Mouse (Mus musculus): ENCODE results near the gene Bfsp2. TPM values are rescaled to one million over a fixed set of nuclear protein-coding genes. Genes with fewer than 3 reads are reported as not detected.
A peak's percentile ranks its signal among the peaks of the same experiment; 100 is the strongest.

The Bfsp2 gene
- polyA plus RNA-seq, 1 experiment from 2014 or later: 0.53 TPM

DNA sequence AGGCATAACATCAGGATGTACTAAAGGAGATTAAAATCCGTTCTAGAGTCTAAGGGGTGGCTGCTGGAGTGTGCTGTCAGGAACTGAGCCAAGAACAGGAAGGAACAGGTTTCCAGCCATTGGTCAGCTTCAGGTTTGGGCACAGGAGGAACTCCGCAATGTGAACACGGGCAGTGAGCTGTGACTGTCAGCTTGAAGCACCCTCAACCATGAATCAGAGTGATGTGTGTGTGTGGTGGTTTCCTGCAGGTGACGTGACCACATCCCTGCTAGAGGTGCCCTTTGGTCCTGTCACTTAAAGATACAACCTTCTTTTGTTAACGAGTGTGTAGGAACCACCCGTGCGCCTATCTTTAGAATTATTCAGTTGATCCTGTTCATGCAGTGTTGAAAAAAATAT lies 31.1 kb downstream of the Bfsp2 start:
- no peak for ATAC-seq (ENCODE audit: insufficient read depth, low FRiP score, low read depth)
- Histone ChIP-seq H3K36me3 (no peaks in the 10 kb centered on the region), H3K4me2 (no peak overlapping the region), H3K4me3 (replicated peaks) (no peak overlapping the region), H3K27ac (no peak overlapping the region), H3K4me1 (no peaks in the 10 kb centered on the region), H3K9me3 (no peaks in the 10 kb centered on the region), H3K27me3 (replicated peaks) (no peaks in the 10 kb centered on the region), H3K9ac (no peak overlapping the region)
- 69% methylated on average over 7 of the region's 7 CpGs for WGBS

DNA sequence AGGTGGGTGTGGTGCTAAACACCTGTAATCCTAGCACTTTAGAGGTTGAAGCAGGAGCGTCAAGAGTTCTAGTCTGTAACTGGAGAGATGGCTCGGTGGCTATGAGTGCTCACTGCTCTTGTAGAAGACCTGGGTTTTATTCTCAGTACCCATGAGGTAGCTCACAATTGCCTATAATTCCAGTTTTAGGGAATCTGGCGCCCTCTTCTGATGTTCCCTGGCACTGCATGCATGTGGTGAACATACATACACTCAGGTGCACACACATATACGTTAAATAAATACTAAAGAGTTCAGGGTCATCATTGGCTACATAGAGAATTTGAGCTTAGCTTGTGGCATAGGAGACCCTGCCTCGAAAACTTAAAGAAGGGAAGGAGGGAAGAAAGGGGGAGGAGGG lies 35.6 kb downstream of the Bfsp2 start:
- no peak for ATAC-seq (ENCODE audit: insufficient read depth, low FRiP score, low read depth)
- Histone ChIP-seq H3K27ac (no peak overlapping the region), H3K4me1 (no peaks in the 10 kb centered on the region), H3K4me2 (no peak overlapping the region), H3K4me3 (replicated peaks) (no peak overlapping the region), H3K9ac (no peak overlapping the region), H3K9me3 (no peaks in the 10 kb centered on the region), H3K27me3 (replicated peaks) (no peaks in the 10 kb centered on the region), H3K36me3 (no peaks in the 10 kb centered on the region)
- WGBS: 90% methylated on average over 5 of the region's 5 CpGs

DNA sequence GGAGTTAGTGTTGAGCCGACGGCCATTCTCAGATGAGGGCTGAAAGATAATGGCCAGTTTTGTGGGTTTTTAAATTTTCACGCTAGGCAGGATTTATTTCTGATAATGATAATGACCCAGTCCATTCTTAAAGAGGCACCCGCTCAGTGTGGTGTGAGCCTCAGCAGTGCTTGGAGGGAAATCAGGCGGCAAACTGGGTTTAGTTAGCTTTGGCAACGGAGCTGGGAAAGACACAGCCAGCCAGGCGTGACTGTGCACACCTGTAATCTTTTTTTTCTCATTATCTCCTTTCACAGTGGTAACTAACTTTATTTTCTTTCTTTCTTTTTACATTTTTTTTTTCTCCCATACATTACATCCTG lies 36.4 kb downstream of the Bfsp2 start:
- no peaks in the 10 kb centered on the region for H3K36me3 ChIP-seq
- no peak overlapping the region for H3K27ac ChIP-seq
- no peak overlapping the region for H3K4me3 ChIP-seq (replicated peaks)
- 59% methylated on average over 7 of the region's 7 CpGs for WGBS
- no peaks in the 10 kb centered on the region for H3K4me1 ChIP-seq
- no peak overlapping the region for H3K4me2 ChIP-seq
- H3K27me3 ChIP-seq (replicated peaks): no peaks in the 10 kb centered on the region
- no peak overlapping the region for H3K9ac ChIP-seq
- H3K9me3 ChIP-seq: no peaks in the 10 kb centered on the region
- ATAC-seq (ENCODE audit: insufficient read depth, low FRiP score, low read depth): no peak

DNA sequence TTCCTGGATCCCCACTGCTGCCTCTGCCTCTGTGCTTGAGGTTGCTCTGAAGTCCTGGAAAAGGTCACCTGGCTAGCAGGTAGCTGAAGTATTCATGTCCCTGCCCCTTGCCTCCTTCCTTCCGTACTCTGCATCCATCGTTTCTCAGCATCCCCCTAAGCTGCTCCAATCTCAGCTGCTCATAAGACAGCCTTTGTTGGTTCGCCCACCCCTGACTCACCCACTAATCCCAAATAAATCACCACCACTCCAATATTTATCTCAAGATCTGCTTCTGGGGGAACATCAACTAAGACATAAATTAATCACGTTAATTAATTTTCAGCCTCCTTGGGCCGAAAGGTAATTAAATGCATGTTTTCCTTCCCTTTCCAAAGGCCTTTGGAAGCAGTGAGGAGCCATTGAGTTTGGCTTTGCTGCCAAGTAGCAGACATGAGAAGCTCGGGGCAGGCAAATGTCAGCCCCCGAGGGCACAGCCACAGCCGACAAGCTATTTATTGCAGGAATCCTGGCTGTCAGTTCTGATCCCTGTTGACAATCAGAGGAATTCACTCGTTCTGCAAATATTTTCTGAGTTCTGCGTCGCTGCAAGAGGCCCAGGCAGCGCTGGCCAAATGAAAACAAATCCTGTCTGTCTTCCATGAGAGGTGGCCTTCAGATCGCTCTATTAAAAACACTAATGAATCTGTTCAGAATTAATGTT lies 36.9 kb downstream of the Bfsp2 start:
- ATAC-seq (ENCODE audit: insufficient read depth, low FRiP score, low read depth): no peak
- Histone ChIP-seq H3K36me3 (no peaks in the 10 kb centered on the region), H3K4me2 (no peak overlapping the region), H3K27me3 (replicated peaks) (no peaks in the 10 kb centered on the region), H3K4me3 (replicated peaks) (no peak overlapping the region), H3K9me3 (no peaks in the 10 kb centered on the region), H3K27ac (no peak overlapping the region), H3K9ac (no peak overlapping the region), H3K4me1 (no peaks in the 10 kb centered on the region)
- WGBS: 33% methylated on average over 13 of the region's 13 CpGs

DNA sequence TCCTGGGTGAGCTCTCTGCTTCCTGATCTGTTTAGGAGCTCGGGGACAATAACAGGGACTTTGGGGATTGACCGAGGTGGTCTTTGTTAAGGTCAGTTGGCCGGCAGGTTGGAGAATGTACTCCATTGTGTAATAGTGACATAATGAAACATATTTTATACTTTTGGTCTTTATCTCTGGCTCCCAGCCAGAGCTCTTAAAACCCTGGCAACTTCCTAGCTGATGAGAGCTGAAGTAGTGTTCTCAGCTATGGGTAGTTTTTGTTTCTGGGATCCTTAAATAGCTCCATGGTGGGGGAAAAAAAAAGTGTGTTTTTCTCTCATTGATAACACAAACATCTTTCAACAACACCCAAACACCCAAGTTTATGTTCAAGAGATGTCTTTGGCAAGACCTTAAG lies 39.6 kb downstream of the Bfsp2 start:
- Histone ChIP-seq H3K9me3 (no peaks in the 10 kb centered on the region), H3K4me2 (no peak overlapping the region), H3K27me3 (replicated peaks) (no peaks in the 10 kb centered on the region), H3K9ac (no peak overlapping the region), H3K27ac (no peak overlapping the region), H3K4me3 (replicated peaks) (no peak overlapping the region), H3K36me3 (no peaks in the 10 kb centered on the region), H3K4me1 (no peaks in the 10 kb centered on the region)
- 38% methylated on average over 3 of the region's 3 CpGs for WGBS
- ATAC-seq (ENCODE audit: insufficient read depth, low FRiP score, low read depth): no peak

DNA sequence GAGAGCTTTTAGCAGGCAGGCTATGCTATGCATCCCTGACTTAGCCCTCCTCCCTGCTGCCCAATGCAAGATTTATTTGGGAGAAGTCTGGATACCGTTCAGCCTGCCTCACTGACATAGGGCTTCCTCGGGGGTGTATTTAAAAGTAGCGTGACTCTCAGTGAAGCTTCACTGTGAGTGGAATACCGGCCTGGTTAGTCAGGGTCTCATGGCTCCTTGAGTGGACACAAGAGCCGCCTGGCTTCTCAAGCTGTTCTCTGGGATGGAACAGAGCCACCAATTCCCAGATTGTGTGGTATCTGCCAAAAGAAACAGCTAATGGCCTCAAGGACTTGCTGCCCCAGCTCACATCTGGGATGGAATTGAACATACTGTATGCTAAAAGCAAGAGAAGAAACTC lies 43.1 kb downstream of the Bfsp2 start:
- Histone ChIP-seq H3K27ac (no peak overlapping the region), H3K27me3 (replicated peaks) (no peaks in the 10 kb centered on the region), H3K4me2 (no peak overlapping the region), H3K9me3 (no peaks in the 10 kb centered on the region), H3K36me3 (no peaks in the 10 kb centered on the region), H3K4me3 (replicated peaks) (no peak overlapping the region), H3K4me1 (no peaks in the 10 kb centered on the region; the same call in 1 of the 2 replicates), H3K9ac (no peak overlapping the region)
- WGBS: 63% methylated on average over 5 of the region's 5 CpGs
- no peak for ATAC-seq (ENCODE audit: insufficient read depth, low FRiP score, low read depth)

DNA sequence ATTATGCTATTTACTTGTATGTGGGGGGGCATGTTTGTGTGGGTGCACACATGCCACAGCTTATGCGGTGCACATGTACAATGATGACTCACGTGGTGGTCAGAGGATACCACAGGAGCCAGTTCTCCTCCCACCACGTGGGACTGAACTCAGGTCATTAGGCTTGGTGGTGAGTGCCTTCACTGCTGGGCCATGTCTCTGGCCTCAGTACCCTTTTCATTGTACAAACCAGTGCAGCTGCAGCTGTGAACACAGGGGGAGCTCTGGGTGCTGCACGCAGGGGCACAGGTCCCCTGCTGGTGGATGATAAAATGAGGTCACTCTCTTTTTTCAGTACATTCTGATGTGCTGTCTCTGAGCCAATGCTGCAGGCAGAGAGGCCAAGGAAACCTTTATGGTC lies 46.1 kb downstream of the Bfsp2 start:
- Histone ChIP-seq H3K27me3 (replicated peaks) (no peaks in the 10 kb centered on the region), H3K27ac (no peak overlapping the region), H3K4me3 (replicated peaks) (no peak overlapping the region), H3K36me3 (no peaks in the 10 kb centered on the region), H3K4me1 (no peaks in the 10 kb centered on the region; the same call in none of the 2 replicates), H3K9me3 (no peaks in the 10 kb centered on the region), H3K4me2 (no peak overlapping the region), H3K9ac (no peak overlapping the region)
- 51% methylated on average over 4 of the region's 4 CpGs for WGBS
- no peak for ATAC-seq (ENCODE audit: insufficient read depth, low FRiP score, low read depth)

DNA sequence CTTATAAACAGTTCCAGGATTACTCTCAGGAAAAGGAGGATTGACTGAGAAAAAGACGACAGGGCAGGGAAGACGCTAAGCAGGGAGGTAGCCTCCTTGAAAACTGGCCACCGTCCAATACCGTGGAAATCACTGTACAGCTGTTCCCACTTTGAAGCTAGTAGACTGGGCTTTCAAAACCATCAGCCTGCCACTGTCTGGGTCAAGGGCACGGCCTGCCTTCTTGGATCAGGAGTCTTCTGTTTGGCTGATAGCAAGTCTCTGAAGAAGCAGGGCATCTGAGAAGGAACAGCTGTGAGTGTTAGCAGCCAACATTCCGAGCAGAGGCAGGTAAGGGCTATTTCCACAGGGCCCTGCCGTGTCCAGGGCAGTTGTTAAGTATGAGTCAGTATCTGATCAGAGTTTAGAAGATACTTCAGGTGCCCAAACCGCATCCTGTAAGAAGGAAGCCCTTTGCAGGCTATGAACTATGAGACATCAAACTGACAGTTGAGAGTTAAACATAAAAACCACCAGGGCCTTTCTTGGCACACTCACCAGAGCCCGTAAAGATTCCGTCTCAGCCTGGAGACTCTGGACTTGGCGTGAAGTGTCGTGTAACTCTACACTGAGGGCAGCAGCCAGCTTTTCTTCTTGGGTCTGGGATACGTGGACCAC lies 48.0 kb downstream of the Bfsp2 start:
- H3K27me3 ChIP-seq (replicated peaks): no peaks in the 10 kb centered on the region
- H3K4me2 ChIP-seq: no peak overlapping the region
- H3K4me3 ChIP-seq (replicated peaks): no peak overlapping the region
- ATAC-seq (ENCODE audit: insufficient read depth, low FRiP score, low read depth): no peak
- no peaks in the 10 kb centered on the region for H3K9me3 ChIP-seq
- H3K27ac ChIP-seq: peak overlapping the region; percentile 58; the same call in 1 of the 2 replicates
- 29% methylated on average over 13 of the region's 13 CpGs for WGBS
- H3K9ac ChIP-seq: no peak overlapping the region
- H3K4me1 ChIP-seq: no peaks in the 10 kb centered on the region; the same call in none of the 2 replicates
- H3K36me3 ChIP-seq: no peaks in the 10 kb centered on the region

DNA sequence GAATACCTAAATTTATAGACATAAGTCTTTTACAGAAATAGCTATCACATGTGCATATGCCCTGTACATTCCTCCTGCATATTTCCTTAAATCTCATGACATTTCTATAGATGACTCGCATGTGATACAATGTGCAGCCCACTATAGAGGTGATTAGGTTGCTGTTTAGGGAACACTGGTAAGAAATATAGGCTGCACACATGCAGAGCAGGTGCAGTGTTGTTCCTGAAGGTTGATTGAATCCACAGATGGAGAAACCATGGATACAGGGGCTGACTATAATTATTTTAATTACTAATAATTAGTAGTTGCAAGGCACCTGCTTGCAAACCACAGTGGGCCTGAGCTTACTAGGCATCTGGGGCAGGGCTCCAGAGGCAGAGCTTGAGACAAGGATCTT lies 48.5 kb downstream of the Bfsp2 start:
- no peak overlapping the region for H3K27ac ChIP-seq
- WGBS: 77% methylated on average over 1 of the region's 1 CpGs
- no peaks in the 10 kb centered on the region for H3K36me3 ChIP-seq
- no peak overlapping the region for H3K4me3 ChIP-seq (replicated peaks)
- H3K4me2 ChIP-seq: no peak overlapping the region
- no peaks in the 10 kb centered on the region; the same call in none of the 2 replicates for H3K4me1 ChIP-seq
- H3K27me3 ChIP-seq (replicated peaks): no peaks in the 10 kb centered on the region
- H3K9ac ChIP-seq: no peak overlapping the region
- no peaks in the 10 kb centered on the region for H3K9me3 ChIP-seq
- no peak for ATAC-seq (ENCODE audit: insufficient read depth, low FRiP score, low read depth)

DNA sequence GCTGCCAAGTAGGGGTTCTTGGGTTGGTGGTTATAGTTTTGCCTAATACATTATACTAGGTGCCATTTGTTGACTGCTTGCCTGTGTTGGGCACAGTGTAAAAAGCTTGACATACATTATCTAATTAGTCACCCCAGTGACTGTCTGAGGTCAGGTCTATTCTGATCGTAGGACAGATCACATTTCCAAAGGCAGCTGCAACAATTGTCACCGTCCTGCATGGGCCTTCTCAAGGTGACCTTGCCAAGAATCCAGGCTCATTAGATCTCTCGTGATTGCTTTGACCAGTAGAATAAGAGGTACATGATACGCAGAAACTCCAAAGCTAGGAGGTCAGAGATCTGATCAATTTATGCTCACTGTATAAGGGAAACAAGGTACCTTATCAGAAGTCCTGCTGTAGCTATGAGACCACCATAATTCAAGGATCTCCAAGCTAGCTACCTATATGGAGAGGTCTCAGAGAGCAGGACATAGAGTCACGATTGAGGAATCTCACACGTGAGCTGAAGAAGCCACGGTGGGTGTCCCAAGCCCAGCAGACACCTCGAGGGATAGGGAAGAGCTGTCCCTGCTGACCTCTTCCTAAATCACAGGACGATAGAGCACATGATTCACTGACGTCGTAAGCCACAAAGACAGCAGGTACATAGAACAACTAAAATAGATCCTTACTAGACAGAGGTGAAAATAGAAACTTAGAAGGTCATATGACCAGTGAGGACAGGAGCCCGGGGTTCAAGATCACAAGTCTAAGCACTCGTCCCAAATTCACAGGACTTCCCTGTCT lies 49.6 kb downstream of the Bfsp2 start:
- WGBS: 81% methylated on average over 13 of the region's 13 CpGs
- Histone ChIP-seq H3K9me3 (no peaks in the 10 kb centered on the region), H3K27me3 (replicated peaks) (no peaks in the 10 kb centered on the region), H3K4me3 (replicated peaks) (no peak overlapping the region), H3K36me3 (no peaks in the 10 kb centered on the region), H3K9ac (no peak overlapping the region), H3K4me1 (no peaks in the 10 kb centered on the region; the same call in none of the 2 replicates), H3K27ac (no peak overlapping the region), H3K4me2 (no peak overlapping the region)
- ATAC-seq (ENCODE audit: insufficient read depth, low FRiP score, low read depth): no peak

DNA sequence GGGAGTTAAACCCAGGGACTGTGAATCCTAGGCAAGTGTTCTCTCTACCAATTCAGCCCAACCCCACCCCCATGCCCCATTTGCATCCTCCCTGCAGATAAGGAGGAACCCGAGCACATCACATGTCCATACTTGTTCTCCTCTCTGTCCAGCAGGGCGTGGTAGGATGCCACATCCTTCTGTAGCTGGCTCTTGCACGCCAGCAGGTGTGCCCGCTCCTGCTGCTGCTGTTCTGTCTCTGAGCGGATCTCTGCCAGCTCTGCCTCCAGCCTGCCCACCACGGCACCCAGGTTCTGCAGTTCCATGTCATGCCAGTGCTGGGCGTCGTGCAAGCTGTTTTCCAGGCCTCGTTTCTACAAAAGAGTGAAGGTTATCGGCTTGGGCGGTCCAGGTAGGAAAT lies 53.8 kb downstream of the Bfsp2 start:
- Histone ChIP-seq H3K4me1 (no peaks in the 10 kb centered on the region), H3K4me3 (replicated peaks) (no peak overlapping the region), H3K27me3 (replicated peaks) (no peaks in the 10 kb centered on the region), H3K36me3 (no peaks in the 10 kb centered on the region), H3K9me3 (no peaks in the 10 kb centered on the region), H3K4me2 (no peak overlapping the region), H3K9ac (no peak overlapping the region), H3K27ac (no peak overlapping the region)
- WGBS: 77% methylated on average over 11 of the region's 11 CpGs
- ATAC-seq (ENCODE audit: insufficient read depth, low FRiP score, low read depth): no peak; the same call in 1 of the 2 replicates

DNA sequence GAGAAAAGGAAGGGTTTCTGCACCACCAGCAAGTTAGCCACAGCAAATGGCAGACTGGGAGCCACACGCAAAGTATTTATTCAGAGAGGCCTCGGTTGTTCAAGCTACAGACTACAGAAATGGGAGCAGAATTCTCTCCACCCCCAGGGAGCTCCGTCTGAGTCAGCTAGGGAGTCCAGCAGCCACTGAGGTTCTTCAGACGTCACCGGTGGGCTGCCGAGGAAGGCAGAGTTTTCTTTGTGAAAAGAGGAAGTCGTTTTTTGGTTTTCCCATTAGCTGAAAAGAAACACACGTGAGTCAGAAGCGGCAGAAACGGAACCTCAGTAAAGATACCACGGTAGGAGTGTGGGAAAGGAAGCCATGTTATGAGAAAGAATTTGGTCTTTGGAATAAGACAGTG lies 55.4 kb downstream of the Bfsp2 start:
- no peak for ATAC-seq (ENCODE audit: insufficient read depth, low FRiP score, low read depth)
- H3K27me3 ChIP-seq (replicated peaks): no peaks in the 10 kb centered on the region
- no peak overlapping the region for H3K9ac ChIP-seq
- no peaks in the 10 kb centered on the region for H3K4me1 ChIP-seq
- no peaks in the 10 kb centered on the region for H3K9me3 ChIP-seq
- H3K4me2 ChIP-seq: no peak overlapping the region
- 54% methylated on average over 11 of the region's 11 CpGs for WGBS
- no peaks in the 10 kb centered on the region for H3K36me3 ChIP-seq
- no peak overlapping the region for H3K4me3 ChIP-seq (replicated peaks)
- H3K27ac ChIP-seq: no peak overlapping the region
